Mouse (Mus musculus) neural tube, embryonic 13.5 days (tissue): ENCODE measurements around the gene Slc4a5. TPM values are rescaled to one million over a fixed set of nuclear protein-coding genes. Genes with fewer than 3 reads are reported as not detected.
A peak's percentile ranks its signal among the peaks of the same experiment; 100 is the strongest.

Experiments used
- ATAC-seq: fragments of 200-750 bp; cut with Nextera tagmentation; 2 replicates; pipeline ENCODE4 v1.8.0; 2017; ENCODE audit warnings: low read depth, mild to moderate bottlenecking, moderate TSS enrichment, moderate library complexity
- H3K27ac ChIP-seq: fragments of 300-500 bp; sonication (generic); replicated peaks from 2 replicates; pipeline ENCODE4 v1.5.1; 2015; ENCODE audit warnings: moderate library complexity, mild to moderate bottlenecking, inconsistent platforms
- H3K27me3 ChIP-seq: fragments of 300-500 bp; sonication (generic); 2 replicates; pipeline ENCODE4 v1.6.1; 2015; ENCODE audit warnings: mild to moderate bottlenecking, inconsistent platforms
- H3K36me3 ChIP-seq: fragments of 300-500 bp; sonication (generic); 2 replicates; pipeline ENCODE4 v1.6.1; 2015; ENCODE audit warnings: mild to moderate bottlenecking, inconsistent platforms
- H3K4me1 ChIP-seq: fragments of 300-500 bp; sonication (generic); replicated peaks from 2 replicates; pipeline ENCODE4 v1.6.1; 2015; ENCODE audit warnings: inconsistent platforms
- H3K4me2 ChIP-seq: fragments of 300-500 bp; sonication (generic); 2 replicates; pipeline ENCODE4 v1.6.1; 2015; ENCODE audit warnings: inconsistent platforms, mild to moderate bottlenecking, moderate library complexity
- H3K4me3 ChIP-seq: fragments of 300-500 bp; sonication (generic); 2 replicates; pipeline ENCODE4 v1.5.1; 2015; ENCODE audit warnings: mild to moderate bottlenecking, inconsistent platforms
- H3K9ac ChIP-seq: fragments of 300-500 bp; sonication (generic); 2 replicates; pipeline ENCODE4 v1.6.1; 2015; ENCODE audit warnings: moderate library complexity, mild to moderate bottlenecking, inconsistent platforms
- H3K9me3 ChIP-seq: fragments of 300-500 bp; sonication (generic); 2 replicates; pipeline ENCODE4 v1.6.1; 2016; ENCODE audit warnings: inconsistent platforms
- WGBS: fragments of 180-500 bp; shearing (Covaris S2); methylation state at CpG from one replicate; pipeline ENCODE4 v1.1.7; 2015; 5-methylcytosine and 5-hydroxymethylcytosine counted together
- polyA plus RNA-seq: library from polyadenylated mRNA; unstranded; fragments of >200 nt; fragmentation: Nextera tagmentation; extraction: Ambion mirVana; gene quantifications from 2 replicates; pipeline ENCODE4 v1.2.1, GENCODE M21; 2015

The Slc4a5 gene
- 0.17 and 0.56 TPM in 2 replicates for polyA plus RNA-seq

DNA sequence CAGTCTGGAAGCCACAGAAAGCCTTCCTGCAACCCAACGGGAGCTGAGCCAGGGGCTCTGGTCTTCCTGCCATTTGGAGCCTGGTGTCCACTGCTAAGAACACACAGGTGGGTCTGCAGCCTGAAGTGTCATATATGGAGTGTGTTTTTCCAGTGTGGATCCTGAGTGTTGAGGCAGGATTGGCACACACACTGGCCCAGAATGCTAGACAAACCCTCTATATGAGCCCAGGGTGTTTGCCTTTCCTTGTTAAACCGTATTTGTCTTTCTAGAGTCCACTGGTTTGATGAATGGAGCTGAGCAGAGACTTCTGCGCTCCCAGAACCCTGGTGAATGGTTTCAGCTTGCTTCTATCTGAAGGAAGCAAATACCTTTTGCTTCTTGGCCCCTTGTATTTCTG is at the start of gene Slc4a5:
Gene Slc4a5, plus strand, starts transcription at position 15 of the 400 bp plus-strand sequence.
- no peak within 1 kb of the TSS for H3K9ac ChIP-seq
- no peak within 1 kb of the TSS for H3K27ac ChIP-seq
- H3K4me2 ChIP-seq = no peak within 1 kb of the TSS
- no peaks in the 10 kb centered on the region for H3K9me3 ChIP-seq
- no peaks in the 10 kb centered on the region for H3K27me3 ChIP-seq
- WGBS = 72% methylated on average over 3 of the region's 3 CpGs
- no peak within 1 kb of the TSS for H3K4me3 ChIP-seq
- ATAC-seq = no peak
- H3K36me3 ChIP-seq = no peaks in the 10 kb centered on the region
- peaks cover 6% of the 10 kb centered on the region; the same call in 1 of the 2 replicates for H3K4me1 ChIP-seq

DNA sequence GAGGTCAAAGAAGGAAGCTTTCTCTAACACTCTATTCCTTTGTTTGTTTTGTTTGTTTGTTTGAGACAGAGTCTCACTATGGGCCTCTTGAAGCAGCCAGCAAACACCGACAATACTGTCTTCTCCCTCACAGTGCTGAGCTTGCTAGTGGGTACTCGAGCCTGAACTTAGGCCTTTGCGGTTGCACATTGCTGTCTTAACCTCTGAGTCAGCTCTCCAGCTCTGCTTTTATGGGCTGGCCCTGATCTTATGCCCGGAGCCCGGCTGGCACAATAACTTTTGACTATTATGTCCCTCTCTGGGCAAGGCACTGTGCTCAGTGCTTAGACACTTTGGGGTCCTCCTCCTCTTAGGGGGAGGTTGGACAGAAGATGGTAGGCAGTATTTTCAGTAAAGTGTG is 49.8 kb upstream of the Slc4a5 start:
- no peak overlapping the region for H3K27ac ChIP-seq
- no peaks in the 10 kb centered on the region for H3K36me3 ChIP-seq
- no peak overlapping the region for H3K4me3 ChIP-seq
- H3K9me3 ChIP-seq = no peaks in the 10 kb centered on the region
- H3K4me1 ChIP-seq = peaks cover 78% of the 10 kb centered on the region
- H3K4me2 ChIP-seq = no peak overlapping the region
- 81% methylated on average over 5 of the region's 5 CpGs for WGBS
- H3K27me3 ChIP-seq = no peaks in the 10 kb centered on the region
- no peak overlapping the region for H3K9ac ChIP-seq
- no peak for ATAC-seq

DNA sequence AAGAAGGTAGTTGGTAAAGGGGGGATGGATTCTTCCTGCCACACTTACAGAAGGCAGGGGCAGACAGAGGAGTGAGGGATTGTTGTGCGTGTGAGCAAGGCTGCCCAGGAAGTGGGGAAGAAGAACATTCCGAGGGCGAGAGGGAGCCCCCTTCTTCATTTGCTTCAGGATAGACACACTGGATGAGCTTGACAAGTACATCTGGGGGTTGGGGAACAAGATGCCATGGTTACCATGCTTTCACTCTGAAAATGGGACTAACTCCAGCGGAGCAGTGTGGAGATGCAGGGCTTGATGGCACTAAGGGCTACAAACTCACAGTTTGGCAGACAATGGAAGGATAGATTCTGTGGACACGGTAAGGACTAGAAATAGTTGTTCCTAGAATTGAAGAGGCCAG is 48.6 kb upstream of the Slc4a5 start:
- ATAC-seq = no peak
- Histone ChIP-seq H3K9ac (peak overlapping the region; percentile 67), H3K4me3 (peak overlapping the region; percentile 35), H3K4me1 (peaks cover 73% of the 10 kb centered on the region), H3K27ac (no peak overlapping the region), H3K9me3 (no peaks in the 10 kb centered on the region), H3K27me3 (no peaks in the 10 kb centered on the region), H3K4me2 (peak overlapping the region; percentile 51), H3K36me3 (peaks cover 4% of the 10 kb centered on the region; the same call in 1 of the 2 replicates)
- WGBS = 80% methylated on average over 5 of the region's 5 CpGs

DNA sequence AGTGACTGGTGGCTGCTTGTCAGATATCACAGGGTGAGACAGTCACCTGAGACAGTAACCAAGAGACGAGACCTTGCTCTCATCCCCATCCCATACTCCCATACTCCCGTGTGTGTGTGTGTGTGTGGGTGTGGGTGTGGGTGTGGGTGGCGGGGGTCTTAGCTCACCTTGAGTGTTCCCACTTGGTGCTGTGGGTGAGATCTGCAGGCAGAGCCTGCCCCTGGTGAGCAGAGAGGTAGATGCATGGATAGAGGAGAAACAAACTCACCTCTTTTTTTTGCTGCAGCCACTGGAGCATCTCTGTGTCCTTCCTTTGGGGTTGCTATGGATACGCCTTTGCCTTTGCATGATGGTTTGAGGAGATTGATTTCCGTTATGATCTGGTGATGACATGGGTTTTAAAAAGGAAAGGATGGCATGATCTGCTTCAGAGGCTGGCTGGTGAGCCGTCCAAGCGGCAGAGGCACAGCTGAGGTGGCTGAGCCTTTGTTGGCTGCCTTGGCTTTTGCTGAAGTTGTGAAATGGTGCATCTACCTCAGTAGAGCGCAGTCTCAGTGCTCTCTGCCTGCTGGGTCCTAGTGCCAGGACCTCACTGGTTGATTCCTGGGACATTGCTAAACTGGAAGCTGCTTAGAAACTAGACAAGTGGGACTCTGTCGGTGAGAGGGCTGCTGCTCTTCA is 47.2 kb upstream of the Slc4a5 start:
- Histone ChIP-seq H3K4me2 (peak overlapping the region; percentile 51), H3K36me3 (peaks cover 7% of the 10 kb centered on the region; the same call in 1 of the 2 replicates), H3K27ac (peak overlapping the region; percentile 71), H3K27me3 (no peaks in the 10 kb centered on the region), H3K4me1 (peaks cover 62% of the 10 kb centered on the region), H3K9me3 (no peaks in the 10 kb centered on the region), H3K9ac (peak overlapping the region; percentile 67), H3K4me3 (peak overlapping the region; percentile 35)
- WGBS = 61% methylated on average over 9 of the region's 9 CpGs
- ATAC-seq = peak; percentile 82; the same call in 1 of the 2 replicates

DNA sequence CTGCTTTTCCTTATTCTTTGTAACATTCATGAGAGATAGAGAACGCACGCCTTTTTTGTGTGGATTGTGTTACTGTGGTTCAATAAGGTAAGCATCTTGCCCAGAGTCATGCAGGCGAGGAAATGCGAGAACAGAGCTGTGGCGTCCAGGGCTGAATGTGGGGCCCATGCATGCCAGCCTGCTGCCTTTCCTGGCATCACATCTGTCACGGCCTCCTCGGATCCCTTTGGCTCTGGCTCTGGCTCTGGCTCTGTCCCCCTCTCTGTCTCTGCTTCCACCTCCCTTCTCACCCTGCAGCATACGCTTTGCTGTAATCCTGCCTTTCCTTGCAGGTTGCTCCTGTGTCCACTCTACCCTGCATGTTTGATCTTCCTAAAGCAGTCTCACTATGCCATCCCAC is 43.6 kb upstream of the Slc4a5 start:
- no peak overlapping the region for H3K4me3 ChIP-seq
- peaks cover 50% of the 10 kb centered on the region for H3K4me1 ChIP-seq
- 86% methylated on average over 8 of the region's 8 CpGs for WGBS
- no peaks in the 10 kb centered on the region for H3K27me3 ChIP-seq
- no peak for ATAC-seq
- H3K36me3 ChIP-seq = peaks cover 7% of the 10 kb centered on the region; the same call in 1 of the 2 replicates
- no peak overlapping the region for H3K27ac ChIP-seq
- no peaks in the 10 kb centered on the region for H3K9me3 ChIP-seq
- H3K4me2 ChIP-seq = no peak overlapping the region
- H3K9ac ChIP-seq = no peak overlapping the region; the same call in 1 of the 2 replicates

DNA sequence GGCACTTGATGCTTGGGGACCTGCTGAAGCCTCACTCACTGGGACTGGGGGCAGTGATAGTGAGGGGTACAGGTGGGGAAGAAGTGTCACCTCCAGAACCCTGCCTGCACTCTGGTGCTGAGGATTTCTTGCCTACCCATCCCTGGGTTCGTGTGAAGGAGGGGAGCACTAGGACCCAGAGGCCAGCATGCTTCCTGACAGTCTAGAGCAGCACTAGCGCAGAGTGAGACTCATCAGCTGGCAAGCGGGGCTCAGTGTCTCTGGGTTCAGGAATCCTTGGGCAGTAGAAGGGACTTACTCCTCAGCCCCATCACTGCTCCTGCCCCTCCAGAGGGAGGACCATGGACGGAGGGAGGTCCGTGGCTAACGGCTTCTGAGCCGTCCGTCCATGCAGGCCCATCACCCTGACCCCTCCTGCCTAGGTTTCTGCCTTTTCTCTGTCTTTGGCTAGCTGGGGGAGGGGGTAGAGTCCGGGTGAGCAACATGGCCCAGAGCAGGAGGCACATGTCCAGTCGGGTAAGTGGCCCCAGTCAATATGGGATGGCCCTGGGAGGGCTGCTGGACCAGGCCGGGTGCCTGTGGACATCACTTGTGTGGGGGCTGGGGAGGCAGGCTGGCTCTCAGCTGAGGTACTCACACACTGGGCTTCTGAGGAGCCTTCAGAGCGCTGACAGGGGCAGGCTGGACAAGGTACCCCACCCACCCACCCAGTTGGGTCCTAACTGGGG is 40.1 kb upstream of the Slc4a5 start:
- H3K4me2 ChIP-seq = peak overlapping the region; percentile 68
- WGBS = 16% methylated on average over 12 of the region's 12 CpGs
- H3K27ac ChIP-seq = peak overlapping the region; percentile 52
- peaks cover 25% of the 10 kb centered on the region for H3K4me1 ChIP-seq
- H3K36me3 ChIP-seq = peaks cover 33% of the 10 kb centered on the region
- H3K9ac ChIP-seq = peak overlapping the region; percentile 80
- peak overlapping the region; percentile 49 for H3K4me3 ChIP-seq
- no peaks in the 10 kb centered on the region for H3K9me3 ChIP-seq
- peak; percentile 85 for ATAC-seq
- H3K27me3 ChIP-seq = no peaks in the 10 kb centered on the region

DNA sequence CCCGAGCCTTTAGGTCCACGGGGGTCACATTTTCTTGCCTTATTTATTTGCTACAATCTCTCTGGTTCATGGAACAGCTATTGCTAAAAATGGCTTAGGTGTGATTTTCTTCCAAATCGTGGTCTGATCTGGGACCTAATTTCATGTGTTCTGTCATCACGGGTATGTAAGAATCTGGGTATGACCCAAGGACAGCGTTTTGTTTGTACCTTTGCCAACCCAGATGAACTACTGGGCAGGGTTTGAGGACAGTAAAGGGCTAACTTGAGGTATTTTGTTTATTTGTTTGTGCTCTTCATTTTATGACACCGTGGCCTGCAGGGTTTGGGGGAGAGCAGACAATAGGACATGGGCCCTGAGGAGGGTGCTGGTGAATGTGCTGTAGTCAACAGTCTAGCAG is 39.0 kb upstream of the Slc4a5 start:
- Histone ChIP-seq H3K27ac (no peak overlapping the region), H3K4me3 (peak overlapping the region; percentile 49), H3K27me3 (no peaks in the 10 kb centered on the region), H3K4me2 (peak overlapping the region; percentile 68), H3K4me1 (peaks cover 34% of the 10 kb centered on the region), H3K9me3 (no peaks in the 10 kb centered on the region), H3K9ac (peak overlapping the region; percentile 80), H3K36me3 (peaks cover 34% of the 10 kb centered on the region)
- WGBS = 79% methylated on average over 6 of the region's 6 CpGs
- ATAC-seq = no peak

DNA sequence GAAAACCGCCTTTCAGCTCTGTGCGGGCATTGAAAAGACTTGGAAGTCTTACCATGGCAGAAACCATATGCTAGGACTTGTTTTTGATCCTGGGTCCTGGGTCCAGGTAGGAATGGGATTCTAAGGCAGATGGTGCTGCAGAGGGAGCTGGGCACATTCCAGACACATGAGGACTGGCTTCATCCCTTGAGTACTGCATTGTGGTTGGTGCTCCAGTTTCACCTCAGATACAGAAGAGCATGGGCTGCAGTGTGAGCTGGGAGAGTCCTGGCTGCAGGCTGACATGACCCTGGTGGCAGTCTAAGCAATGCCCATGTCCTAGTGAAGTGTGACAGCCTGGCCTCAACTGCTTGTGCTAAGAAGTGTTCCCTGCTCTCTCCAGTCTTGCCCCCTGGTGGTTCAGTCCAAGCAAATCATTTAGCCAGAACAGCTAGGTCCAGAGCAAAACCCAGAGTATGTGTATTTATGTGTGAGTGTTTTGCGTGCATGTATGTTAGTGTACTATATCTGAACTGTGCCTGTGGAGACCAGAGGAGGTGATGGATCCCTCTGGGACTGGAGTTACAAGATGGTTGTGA is 34.7 kb upstream of the Slc4a5 start:
- 85% methylated on average over 3 of the region's 3 CpGs for WGBS

DNA sequence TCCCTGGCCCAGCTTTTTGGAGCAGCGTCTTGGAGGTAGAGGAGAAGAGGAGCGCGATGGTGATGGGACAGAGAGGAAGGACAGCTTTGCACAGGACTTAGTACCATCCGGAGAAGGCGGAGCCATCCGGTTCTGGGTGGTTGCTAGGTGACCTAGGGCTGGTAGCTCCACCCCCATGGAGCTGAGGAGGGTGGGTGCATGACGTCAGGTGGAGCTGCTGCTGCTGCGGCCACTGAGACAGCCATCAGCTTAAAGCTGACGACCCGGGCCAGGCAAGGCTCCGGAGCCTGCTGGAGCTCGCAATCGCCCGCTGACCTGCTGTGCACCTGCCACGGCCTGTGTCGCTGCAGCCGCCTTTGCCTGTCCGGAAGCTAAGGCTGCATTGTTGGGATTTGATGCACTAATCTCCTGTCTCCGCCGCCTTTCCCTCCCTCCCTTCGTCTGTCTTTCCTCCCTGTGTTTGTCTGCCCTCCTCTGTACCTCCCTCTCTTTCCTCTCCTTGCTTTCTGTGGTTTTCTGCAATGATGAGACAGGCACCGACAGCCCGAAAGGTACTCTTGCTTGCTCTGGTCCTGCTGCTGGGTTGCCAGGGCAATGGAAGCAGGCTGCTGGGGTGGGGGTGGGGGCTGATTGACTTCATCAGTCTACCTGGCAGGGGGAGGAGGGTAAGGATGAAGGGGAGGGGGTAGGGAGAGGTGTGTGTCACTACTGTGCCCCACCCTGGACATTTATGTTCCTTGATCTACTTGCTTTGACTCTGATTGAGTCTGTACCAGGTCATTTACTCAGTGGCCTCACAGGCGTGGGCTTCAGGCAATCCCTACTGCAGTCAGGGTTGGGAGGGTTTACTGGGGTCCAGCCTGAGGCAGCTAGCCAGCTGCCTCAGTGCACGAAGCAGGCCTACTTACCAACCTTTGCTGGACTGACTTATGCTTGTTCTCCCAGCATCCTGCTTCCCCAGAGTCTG is 33.5 kb upstream of the Slc4a5 start:
- Histone ChIP-seq H3K27ac (peak overlapping the region; percentile 92), H3K36me3 (peaks cover 55% of the 10 kb centered on the region), H3K4me1 (peaks cover 44% of the 10 kb centered on the region), H3K9me3 (no peaks in the 10 kb centered on the region), H3K4me3 (peak overlapping the region; percentile 59), H3K9ac (peak overlapping the region; percentile 90), H3K4me2 (peak overlapping the region; percentile 70), H3K27me3 (no peaks in the 10 kb centered on the region)
- ATAC-seq = peak; percentile 96
- 6% methylated on average over 25 of the region's 25 CpGs for whole genome bisulfite sequencing

More for the DNA sequence above, 34.7 kb upstream of the Slc4a5 start:
- Histone ChIP-seq H3K36me3 (peaks cover 43% of the 10 kb centered on the region), H3K9me3 (no peaks in the 10 kb centered on the region), H3K4me2 (no peak overlapping the region), H3K9ac (peak overlapping the region; percentile 90; the same call in 1 of the 2 replicates), H3K4me1 (peaks cover 57% of the 10 kb centered on the region), H3K4me3 (no peak overlapping the region), H3K27ac (peak overlapping the region; percentile 92; the same call in 1 of the 2 replicates), H3K27me3 (no peaks in the 10 kb centered on the region)
- ATAC-seq = no peak

DNA sequence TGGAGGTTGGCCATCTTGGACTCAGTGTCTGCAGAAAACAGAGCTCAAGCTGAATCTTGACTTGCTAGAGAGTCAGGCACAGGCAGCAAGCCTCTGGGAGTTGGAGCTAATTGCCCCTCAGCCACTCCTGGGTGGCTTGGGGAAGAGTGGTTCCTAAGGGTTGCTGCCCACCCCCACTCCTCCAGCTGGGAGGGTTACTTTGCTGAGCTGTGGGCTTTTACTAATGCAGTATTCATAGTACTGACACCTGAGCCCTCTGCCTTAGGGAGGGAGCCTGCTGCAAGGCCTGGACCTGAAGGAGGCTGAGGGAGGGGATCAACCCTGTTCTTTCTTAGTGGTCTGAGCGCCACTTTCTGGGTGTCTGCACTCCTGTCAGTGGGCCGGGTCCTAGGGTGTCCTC is 32.7 kb upstream of the Slc4a5 start:
- peak overlapping the region; percentile 70 for H3K4me2 ChIP-seq
- H3K4me3 ChIP-seq = peak overlapping the region; percentile 59
- H3K27ac ChIP-seq = peak overlapping the region; percentile 92
- peak overlapping the region; percentile 90 for H3K9ac ChIP-seq
- no peaks in the 10 kb centered on the region for H3K9me3 ChIP-seq
- 55% methylated on average over 2 of the region's 2 CpGs for WGBS
- H3K4me1 ChIP-seq = peaks cover 44% of the 10 kb centered on the region
- ATAC-seq = 0 out of 2 replicates have a peak, but pooled peaks have one; percentile 6
- peaks cover 63% of the 10 kb centered on the region for H3K36me3 ChIP-seq
- H3K27me3 ChIP-seq = no peaks in the 10 kb centered on the region

DNA sequence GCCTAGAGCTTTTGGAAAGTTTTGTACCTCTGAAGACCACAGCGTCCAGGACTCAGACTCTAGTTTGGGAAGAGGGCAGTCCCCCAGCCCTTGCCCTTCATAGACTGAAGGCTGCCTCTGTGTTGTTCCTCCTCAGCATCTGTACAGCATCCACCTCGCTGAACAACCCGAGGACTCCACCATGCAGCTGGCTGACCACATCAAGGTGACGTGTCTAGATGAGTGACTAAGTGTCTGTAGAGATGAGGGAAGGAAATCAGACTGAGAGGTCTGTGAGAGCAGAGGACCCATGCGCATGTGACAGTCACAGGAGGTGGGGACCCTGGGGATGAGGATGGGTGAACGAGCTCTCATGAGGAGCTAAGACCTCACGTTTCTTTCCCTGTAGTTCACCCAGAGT is 26.1 kb upstream of the Slc4a5 start:
- Histone ChIP-seq H3K27me3 (no peaks in the 10 kb centered on the region), H3K9me3 (no peaks in the 10 kb centered on the region), H3K27ac (no peak overlapping the region), H3K4me2 (no peak overlapping the region), H3K9ac (no peak overlapping the region), H3K4me1 (peaks cover 9% of the 10 kb centered on the region), H3K36me3 (peaks cover 100% of the 10 kb centered on the region), H3K4me3 (no peak overlapping the region)
- ATAC-seq = no peak
- WGBS = 91% methylated on average over 7 of the region's 7 CpGs
